Mouse (Mus musculus): ENCODE measurements at regions not wholly inside any gene's neighbourhood (a gene's known extent, or its start where the extent isn't known, plus 50 kb on each side); places are given as distances from the start of the nearest gene placed in this dataset.

GRCm38 (mm10) chr19:6662346-6662939 is 119.6 kb upstream of the Slc22a12 start:
- ATAC-seq (ENCODE audit: low FRiP score) = no peak
- Histone ChIP-seq H3K9ac (no peak overlapping the region), H3K4me2 (no peak overlapping the region), H3K36me3 (replicated peaks) (no peaks in the 10 kb centered on the region), H3K27ac (no peak overlapping the region), H3K9me3 (no peaks in the 10 kb centered on the region), H3K4me3 (replicated peaks) (no peak overlapping the region), H3K4me1 (peaks cover 10% of the 10 kb centered on the region; the same call in 1 of the 2 replicates), H3K27me3 (no peaks in the 10 kb centered on the region)
- WGBS = 32% methylated on average over 4 of the region's 4 CpGs

GRCm38 (mm10) chr19:6661508-6661871 is 118.7 kb upstream of the Slc22a12 start:
- Histone ChIP-seq H3K4me1 (peaks cover 10% of the 10 kb centered on the region; the same call in 1 of the 2 replicates), H3K36me3 (replicated peaks) (no peaks in the 10 kb centered on the region), H3K9ac (no peak overlapping the region), H3K27ac (no peak overlapping the region), H3K4me3 (replicated peaks) (no peak overlapping the region), H3K4me2 (no peak overlapping the region), H3K27me3 (no peaks in the 10 kb centered on the region), H3K9me3 (no peaks in the 10 kb centered on the region)
- 68% methylated on average over 2 of the region's 2 CpGs for WGBS
- ATAC-seq (ENCODE audit: low FRiP score) = no peak

- H3K9me3 ChIP-seq = no peaks in the 10 kb centered on the region
- WGBS = 44% methylated on average over 8 of the region's 8 CpGs
- no peak overlapping the region for H3K9ac ChIP-seq
- H3K27ac ChIP-seq = no peak overlapping the region
- H3K4me3 ChIP-seq (replicated peaks) = no peak overlapping the region
- H3K36me3 ChIP-seq (replicated peaks) = no peaks in the 10 kb centered on the region
- no peak for ATAC-seq (ENCODE audit: low FRiP score)
- no peak overlapping the region for H3K4me2 ChIP-seq
- H3K4me1 ChIP-seq = peaks cover 10% of the 10 kb centered on the region; the same call in 1 of the 2 replicates
- H3K27me3 ChIP-seq = no peaks in the 10 kb centered on the region
These were observed 118.1 kb upstream of the Slc22a12 start for GRCm38 (mm10) chr19:6660723-6661507.

GRCm38 (mm10) chr19:6660157-6660556 is 117.3 kb upstream of the Slc22a12 start:
- Histone ChIP-seq H3K36me3 (replicated peaks) (no peaks in the 10 kb centered on the region), H3K9ac (no peak overlapping the region), H3K4me1 (peaks cover 10% of the 10 kb centered on the region; the same call in 1 of the 2 replicates), H3K9me3 (no peaks in the 10 kb centered on the region), H3K4me3 (replicated peaks) (no peak overlapping the region), H3K27ac (no peak overlapping the region), H3K27me3 (no peaks in the 10 kb centered on the region), H3K4me2 (no peak overlapping the region)
- no peak for ATAC-seq (ENCODE audit: low FRiP score)
- 93% methylated on average over 8 of the region's 8 CpGs for WGBS

- H3K9me3 ChIP-seq = no peaks in the 10 kb centered on the region
- H3K4me2 ChIP-seq = no peak overlapping the region
- H3K36me3 ChIP-seq (replicated peaks) = no peaks in the 10 kb centered on the region
- 84% methylated on average over 5 of the region's 5 CpGs for WGBS
- peaks cover 6% of the 10 kb centered on the region for H3K4me1 ChIP-seq
- H3K4me3 ChIP-seq (replicated peaks) = no peak overlapping the region
- H3K27ac ChIP-seq = no peak overlapping the region
- no peak for ATAC-seq (ENCODE audit: low FRiP score)
- no peak overlapping the region for H3K9ac ChIP-seq
- H3K27me3 ChIP-seq = no peaks in the 10 kb centered on the region
These were observed 111.7 kb upstream of the Slc22a12 start for GRCm38 (mm10) chr19:6654550-6654949.

- Histone ChIP-seq H3K36me3 (replicated peaks) (no peaks in the 10 kb centered on the region), H3K27me3 (no peaks in the 10 kb centered on the region), H3K4me2 (no peak overlapping the region), H3K27ac (no peak overlapping the region), H3K4me3 (replicated peaks) (no peak overlapping the region), H3K9me3 (no peaks in the 10 kb centered on the region), H3K9ac (no peak overlapping the region), H3K4me1 (peaks cover 6% of the 10 kb centered on the region)
- no peak for ATAC-seq (ENCODE audit: low FRiP score)
- WGBS = 72% methylated on average over 4 of the region's 4 CpGs
These were observed 109.9 kb upstream of the Slc22a12 start for GRCm38 (mm10) chr19:6652775-6653174.

- Histone ChIP-seq H3K4me3 (replicated peaks) (no peak overlapping the region), H3K9ac (no peak overlapping the region), H3K27ac (no peak overlapping the region), H3K27me3 (no peaks in the 10 kb centered on the region), H3K4me1 (peaks cover 6% of the 10 kb centered on the region), H3K9me3 (no peaks in the 10 kb centered on the region), H3K4me2 (no peak overlapping the region), H3K36me3 (replicated peaks) (no peaks in the 10 kb centered on the region)
- 77% methylated on average over 5 of the region's 5 CpGs for WGBS
- ATAC-seq (ENCODE audit: low FRiP score) = no peak
These were observed 108.4 kb upstream of the Slc22a12 start for GRCm38 (mm10) chr19:6651192-6651591.

GRCm38 (mm10) chr19:6649885-6650284 is 107.1 kb upstream of the Slc22a12 start:
- no peaks in the 10 kb centered on the region for H3K9me3 ChIP-seq
- H3K9ac ChIP-seq = no peak overlapping the region
- H3K36me3 ChIP-seq (replicated peaks) = no peaks in the 10 kb centered on the region
- no peak overlapping the region for H3K4me2 ChIP-seq
- peaks cover 6% of the 10 kb centered on the region for H3K4me1 ChIP-seq
- no peaks in the 10 kb centered on the region for H3K27me3 ChIP-seq
- ATAC-seq (ENCODE audit: low FRiP score) = no peak
- WGBS = 82% methylated on average over 4 of the region's 4 CpGs
- no peak overlapping the region for H3K4me3 ChIP-seq (replicated peaks)
- no peak overlapping the region for H3K27ac ChIP-seq

- WGBS = 85% methylated on average over 4 of the region's 4 CpGs
- H3K27me3 ChIP-seq = no peaks in the 10 kb centered on the region
- no peak overlapping the region for H3K9ac ChIP-seq
- ATAC-seq (ENCODE audit: low FRiP score) = no peak
- H3K36me3 ChIP-seq (replicated peaks) = no peaks in the 10 kb centered on the region
- H3K27ac ChIP-seq = no peak overlapping the region
- no peak overlapping the region for H3K4me3 ChIP-seq (replicated peaks)
- no peak overlapping the region for H3K4me2 ChIP-seq
- H3K4me1 ChIP-seq = peaks cover 6% of the 10 kb centered on the region
- no peaks in the 10 kb centered on the region for H3K9me3 ChIP-seq
These were observed 104.9 kb upstream of the Slc22a12 start for GRCm38 (mm10) chr19:6647686-6648085.

- 91% methylated on average over 3 of the region's 3 CpGs for WGBS
- Histone ChIP-seq H3K27ac (no peak overlapping the region), H3K4me1 (peaks cover 6% of the 10 kb centered on the region), H3K9ac (no peak overlapping the region), H3K9me3 (no peaks in the 10 kb centered on the region), H3K27me3 (no peaks in the 10 kb centered on the region), H3K4me2 (no peak overlapping the region), H3K4me3 (replicated peaks) (no peak overlapping the region), H3K36me3 (replicated peaks) (no peaks in the 10 kb centered on the region)
- ATAC-seq (ENCODE audit: low FRiP score) = no peak
These were observed 104.4 kb upstream of the Slc22a12 start for GRCm38 (mm10) chr19:6647216-6647615.

- WGBS = 88% methylated on average over 6 of the region's 6 CpGs
- H3K27ac ChIP-seq = no peak overlapping the region
- no peak overlapping the region for H3K4me3 ChIP-seq (replicated peaks)
- no peak overlapping the region for H3K4me2 ChIP-seq
- H3K9ac ChIP-seq = no peak overlapping the region
- H3K9me3 ChIP-seq = no peaks in the 10 kb centered on the region
- ATAC-seq (ENCODE audit: low FRiP score) = no peak
- no peaks in the 10 kb centered on the region for H3K36me3 ChIP-seq (replicated peaks)
- H3K27me3 ChIP-seq = no peaks in the 10 kb centered on the region
- peaks cover 3% of the 10 kb centered on the region for H3K4me1 ChIP-seq
These were observed 103.1 kb upstream of the Slc22a12 start for GRCm38 (mm10) chr19:6645912-6646311.

- no peak overlapping the region for H3K4me2 ChIP-seq
- H3K36me3 ChIP-seq (replicated peaks) = no peaks in the 10 kb centered on the region
- WGBS = 81% methylated on average over 6 of the region's 6 CpGs
- no peaks in the 10 kb centered on the region for H3K27me3 ChIP-seq
- no peaks in the 10 kb centered on the region for H3K9me3 ChIP-seq
- no peak overlapping the region for H3K9ac ChIP-seq
- H3K4me1 ChIP-seq = no peaks in the 10 kb centered on the region
- no peak overlapping the region for H3K27ac ChIP-seq
- no peak overlapping the region for H3K4me3 ChIP-seq (replicated peaks)
- no peak for ATAC-seq (ENCODE audit: low FRiP score)
These were observed 102.0 kb upstream of the Slc22a12 start for GRCm38 (mm10) chr19:6644871-6645270.

GRCm38 (mm10) chr19:6639681-6640080 is 96.8 kb upstream of the Slc22a12 start:
- ATAC-seq (ENCODE audit: low FRiP score) = no peak
- Histone ChIP-seq H3K27me3 (no peaks in the 10 kb centered on the region), H3K9me3 (no peaks in the 10 kb centered on the region), H3K27ac (no peak overlapping the region), H3K4me3 (replicated peaks) (no peak overlapping the region), H3K36me3 (replicated peaks) (no peaks in the 10 kb centered on the region), H3K4me1 (no peaks in the 10 kb centered on the region), H3K9ac (no peak overlapping the region), H3K4me2 (no peak overlapping the region)
- WGBS = 84% methylated on average over 7 of the region's 7 CpGs

Data from forebrain, embryonic 12.5 days (tissue).